Mouse (Mus musculus): ENCODE measurements around the gene Pvr.

Pvr gene

GRCm38 (mm10) chr7:19871137-19871621 lies 49.8 kb downstream of the Pvr start:
- no peak for DNase-seq (ENCODE audit: low spot score)

GRCm38 (mm10) chr7:19867751-19868399 lies 53.1 kb downstream of the Pvr start:
- DNase-seq (ENCODE audit: low spot score), result no peak

GRCm38 (mm10) chr7:19866490-19866889 lies 54.5 kb downstream of the Pvr start:
- no peak for DNase-seq (ENCODE audit: low spot score)

- DNase-seq (ENCODE audit: low spot score), result no peak
Measured at GRCm38 (mm10) chr7:19865246-19866036, 55.5 kb downstream of the Pvr start.

- DNase-seq (ENCODE audit: low spot score), result no peak
Measured at GRCm38 (mm10) chr7:19864241-19864640, 56.7 kb downstream of the Pvr start.

- DNase-seq (ENCODE audit: low spot score), result no peak
Measured at GRCm38 (mm10) chr7:19861199-19861598, 59.8 kb downstream of the Pvr start, which contains the start of gene Ceacam16. Gene Ceacam16 (minus strand): TSS chr7:19861299.

- no peak for DNase-seq (ENCODE audit: low spot score)
Measured at GRCm38 (mm10) chr7:19859740-19860139, 61.2 kb downstream of the Pvr start.

GRCm38 (mm10) chr7:19856283-19856682 lies 64.7 kb downstream of the Pvr start:
- DNase-seq (ENCODE audit: low spot score), result no peak

GRCm38 (mm10) chr7:19855663-19856062 lies 65.3 kb downstream of the Pvr start:
- DNase-seq (ENCODE audit: low spot score), result no peak

Data from adipocyte (in vitro differentiated cells).